Mouse (Mus musculus) spleen, adult 2 months (tissue): ENCODE measurements at regions not wholly inside any gene's neighbourhood (a gene's known extent, or its start where the extent isn't known, plus 50 kb on each side); places are given as distances from the start of the nearest gene placed in this dataset.

ENCODE experiments used
- CTCF ChIP-seq: fragments of 200-500 bp; IDR thresholded peaks from 2 replicates; pipeline ENCODE4 v1.5.1; 2011; ENCODE audit warnings: mild to moderate bottlenecking, inconsistent platforms; ENCODE audit not compliant: insufficient read depth, insufficient read length, insufficient replicate concordance; ENCODE audit errors: extremely low read depth
- POLR2A ChIP-seq: fragments of 200-500 bp; IDR thresholded peaks from 2 replicates; pipeline ENCODE4 v1.6.1; 2011; ENCODE audit warnings: low read depth, low read length, inconsistent platforms

GRCm38 (mm10) chr10:120587179-120587578 is 110.9 kb upstream of the Hmga2 start:
- TF ChIP-seq POLR2A, result no peak
- peak; percentile 15; the same call in 1 of the 2 replicates for TF ChIP-seq CTCF
